Mouse (Mus musculus) adrenal gland, postnatal 25 days (tissue): Measurements from ENCODE around the gene Cacna1i. TPM values are rescaled to one million over a fixed set of nuclear protein-coding genes. Genes with fewer than 3 reads are reported as not detected.

Experiments used
- DNase-seq: peaks from one replicate; pipeline ENCODE4 v3.0.0; 2021; ENCODE audit warnings: mixed read lengths
- total RNA-seq: library from RNA; stranded (reverse); gene quantifications from 2 replicates; pipeline ENCODE4 v1.2.3, GENCODE M21; 2021

The Cacna1i gene
- total RNA-seq, 1 experiment from 2014 or later: 0.94 TPM

- no peak for DNase-seq
These were observed 123.6 kb downstream of the Cacna1i start for GRCm38 (mm10) chr15:80410661-80411060.

- DNase-seq: no peak
These were observed 126.0 kb downstream of the Cacna1i start for GRCm38 (mm10) chr15:80413070-80413469.

GRCm38 (mm10) chr15:80413988-80414721 is 127.1 kb downstream of the Cacna1i start:
- DNase-seq: peak; percentile 23

GRCm38 (mm10) chr15:80415132-80415531 is 128.1 kb downstream of the Cacna1i start:
- DNase-seq: no peak

DNA sequence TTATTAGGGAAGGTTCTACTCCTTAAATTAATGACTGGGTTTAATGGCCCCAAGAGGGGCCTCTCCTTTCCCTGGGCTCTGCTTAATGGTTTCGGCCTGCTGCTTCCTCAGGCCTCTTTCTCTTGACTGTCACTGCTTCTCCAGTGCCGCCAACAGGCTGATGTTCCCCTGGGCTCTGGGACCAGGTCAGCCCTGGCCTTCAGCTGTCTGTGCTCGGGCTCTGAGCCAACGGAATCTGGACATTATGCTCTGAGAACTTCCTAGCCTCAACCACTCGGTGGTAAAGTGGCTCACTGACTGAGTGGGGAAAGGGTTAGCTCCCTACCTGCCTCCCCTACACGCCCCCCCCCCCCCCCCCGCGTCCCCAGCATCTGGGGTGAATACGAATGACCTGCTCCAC is 130.0 kb downstream of the Cacna1i start:
- peak; percentile 59 for DNase-seq

- no peak for DNase-seq
These were observed 131.1 kb downstream of the Cacna1i start for GRCm38 (mm10) chr15:80418146-80418545.

DNA sequence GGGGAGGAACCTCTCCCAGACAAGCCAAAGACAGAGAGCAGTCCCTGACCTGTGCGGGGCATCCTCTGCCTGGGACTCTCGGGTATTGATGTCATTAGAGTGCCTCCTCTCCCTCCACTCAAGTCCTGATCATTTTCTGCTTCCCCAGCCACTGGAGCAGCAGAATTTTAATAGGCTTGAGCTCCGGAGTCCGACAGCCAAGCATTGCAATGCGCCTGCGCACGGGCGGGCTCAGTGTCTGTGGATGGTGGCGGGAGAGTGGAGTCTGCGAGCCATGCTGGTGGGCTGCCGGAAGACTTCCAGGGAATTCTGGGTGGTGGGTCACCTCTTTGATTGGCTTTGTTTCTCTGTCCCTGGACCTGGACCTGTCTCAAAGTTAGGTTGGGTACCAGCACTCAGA is 143.3 kb downstream of the Cacna1i start:
- no peak for DNase-seq

DNA sequence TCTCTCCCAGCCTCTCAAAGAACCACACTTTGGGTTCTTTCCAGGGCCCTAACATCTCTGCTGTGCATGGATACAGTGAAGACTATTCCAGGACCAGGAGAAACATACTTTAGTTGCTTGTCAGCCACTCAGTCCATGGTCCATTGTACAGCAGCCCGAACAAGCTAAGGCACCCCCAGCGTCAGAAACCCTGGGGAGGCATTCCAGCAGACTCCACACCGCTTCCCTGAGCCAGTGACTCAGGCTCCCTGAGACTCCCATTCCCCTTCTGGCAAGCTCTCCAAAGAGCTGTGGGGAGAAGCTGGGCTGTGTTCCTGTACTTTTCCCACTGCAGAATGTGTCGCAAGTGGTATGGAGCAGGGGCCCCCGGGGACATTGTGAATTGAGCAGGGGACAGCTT is 149.9 kb downstream of the Cacna1i start:
- DNase-seq: no peak

- DNase-seq: no peak
These were observed 151.0 kb downstream of the Cacna1i start for GRCm38 (mm10) chr15:80437996-80438395.

- DNase-seq: no peak
These were observed 151.4 kb downstream of the Cacna1i start for GRCm38 (mm10) chr15:80438423-80438822.

GRCm38 (mm10) chr15:80440195-80440594 is 153.2 kb downstream of the Cacna1i start:
- no peak for DNase-seq

DNA sequence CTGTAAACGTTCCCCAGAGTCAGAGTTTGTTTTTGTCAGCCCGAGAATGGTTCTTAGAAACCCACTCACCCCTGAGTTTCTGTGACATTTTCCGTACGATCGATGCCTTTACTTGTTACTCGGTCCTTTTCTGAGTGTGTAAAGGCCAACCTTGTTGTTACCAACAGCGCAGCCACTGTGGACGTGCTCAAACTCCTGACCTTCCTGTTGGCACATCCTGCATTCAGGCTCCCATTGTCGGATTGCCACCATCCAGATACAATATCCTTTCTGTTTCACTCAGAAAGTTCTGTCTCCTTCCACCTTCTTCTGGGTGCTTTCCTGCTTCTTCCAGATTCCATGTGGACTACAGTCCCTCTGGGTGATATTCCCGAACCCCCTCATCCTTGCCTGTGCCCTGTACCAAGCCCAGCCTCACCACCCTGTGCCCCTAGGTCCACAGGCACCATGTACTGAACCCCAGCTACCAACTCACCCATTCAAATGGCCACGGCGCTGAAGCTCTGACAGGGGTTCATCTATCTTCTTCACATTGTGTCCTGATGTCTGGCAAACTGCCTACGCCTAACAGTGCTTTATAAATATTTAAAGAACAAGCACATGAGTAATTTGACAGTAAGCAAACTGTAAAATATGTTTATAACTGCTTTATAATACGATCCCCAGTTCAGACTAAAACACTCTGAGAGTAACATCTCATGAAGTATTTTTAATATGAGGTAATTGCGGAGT is 159.1 kb downstream of the Cacna1i start:
- DNase-seq: no peak

Other genes starting within 250 kb of the Cacna1i start
- gene Syngr1, start 195.9 kb upstream of the Cacna1i start, total RNA-seq: 22.2 and 27.6 TPM in 2 replicates
- gene Rpl3, start 195.4 kb upstream of the Cacna1i start, total RNA-seq: 485 and 642 TPM in 2 replicates
- 20.5 and 26.7 TPM in 2 replicates for gene Tab1, start 154.1 kb upstream of the Cacna1i start, total RNA-seq
- 5.9 and 7.4 TPM in 2 replicates for gene Mgat3, start 113.5 kb upstream of the Cacna1i start, total RNA-seq
- 40.2 and 50.5 TPM in 2 replicates for gene Mief1, start 53.2 kb upstream of the Cacna1i start, total RNA-seq
- gene AC140267.1, start 51.4 kb upstream of the Cacna1i start, total RNA-seq: 16.0 TPM in 1 of 2 replicates, not detected in the other
- 194 and 214 TPM in 2 replicates for gene Atf4, start 32.1 kb upstream of the Cacna1i start, total RNA-seq
- gene Rps19bp1, start 22.9 kb upstream of the Cacna1i start, total RNA-seq: 36.2 and 37.9 TPM in 2 replicates